Mouse (Mus musculus) cerebellum, postnatal 4 days (tissue): ENCODE results near the gene Gpr39.
"Not testable (repeated sequence)": the region's sequence is repeated elsewhere in the genome, so short reads cannot be mapped to it uniquely, and the experiment has no call there.

Source experiments
- DNase-seq, 2 experiments: peaks; one replicate each; pipeline ENCODE4 v3.0.0; 2022; ENCODE audit warnings: low spot score in 2 of 2, mixed read lengths in 1 of 2

Gpr39 gene

GRCm38 (mm10) chr1:125676790-125677273 is at the start of gene Gpr39:
Gpr39 (plus strand) TSS chr1:125676995.
- DNase-seq, result no peak

GRCm38 (mm10) chr1:125639501-125640253 is 37.1 kb upstream of the Gpr39 start:
- DNase-seq, result peak in 1 of 2 experiments; percentile 57

DNA sequence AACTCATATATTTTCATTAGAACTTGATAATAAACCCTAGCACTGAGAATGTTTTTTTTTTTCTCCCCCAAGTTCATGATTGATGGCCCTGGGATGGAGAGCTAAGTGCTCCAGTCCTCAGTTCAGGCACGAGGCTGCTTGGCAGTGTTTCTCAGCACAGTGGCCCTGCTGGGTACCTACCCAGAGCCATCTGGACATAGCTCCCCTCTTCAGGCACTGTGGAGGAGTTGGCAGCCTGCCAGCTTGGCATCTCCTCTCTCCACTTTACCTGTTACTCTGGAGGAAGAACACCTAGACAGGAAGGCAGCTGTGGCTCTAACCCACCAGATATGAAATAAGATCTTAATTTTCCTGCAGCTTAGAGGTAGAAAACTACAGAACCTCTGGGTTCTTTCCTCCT is 33.2 kb upstream of the Gpr39 start:
- DNase-seq, result peak in 1 of 2 experiments; percentile 54

DNA sequence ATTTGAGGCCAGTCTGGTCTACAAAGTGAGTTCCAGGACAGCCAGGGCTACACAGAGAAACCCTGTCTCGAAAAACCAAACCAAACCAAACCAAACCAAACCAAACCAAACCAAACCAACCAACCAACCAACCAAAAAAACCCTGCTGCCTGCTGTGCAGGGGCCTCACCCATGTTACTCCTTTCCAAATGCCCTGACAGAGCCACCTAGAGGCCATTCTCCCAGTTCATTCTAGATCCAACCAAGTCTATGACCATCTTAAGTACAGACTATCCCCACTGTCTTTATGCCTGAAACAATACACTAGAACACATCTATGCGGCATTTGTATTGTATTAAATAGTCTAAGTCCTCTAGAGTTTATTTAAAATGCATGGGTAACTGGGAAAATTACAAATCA is 30.0 kb upstream of the Gpr39 start:
- not testable (repeated sequence) for DNase-seq

- DNase-seq, result no peak
Observed at GRCm38 (mm10) chr1:125648011-125648410, 28.8 kb upstream of the Gpr39 start.

- DNase-seq, result no peak
Observed at GRCm38 (mm10) chr1:125649056-125649455, 27.7 kb upstream of the Gpr39 start.

- no peak for DNase-seq
Observed at GRCm38 (mm10) chr1:125652836-125653594, 23.8 kb upstream of the Gpr39 start.

- no peak for DNase-seq
Observed at GRCm38 (mm10) chr1:125657416-125657815, 19.4 kb upstream of the Gpr39 start.

DNA sequence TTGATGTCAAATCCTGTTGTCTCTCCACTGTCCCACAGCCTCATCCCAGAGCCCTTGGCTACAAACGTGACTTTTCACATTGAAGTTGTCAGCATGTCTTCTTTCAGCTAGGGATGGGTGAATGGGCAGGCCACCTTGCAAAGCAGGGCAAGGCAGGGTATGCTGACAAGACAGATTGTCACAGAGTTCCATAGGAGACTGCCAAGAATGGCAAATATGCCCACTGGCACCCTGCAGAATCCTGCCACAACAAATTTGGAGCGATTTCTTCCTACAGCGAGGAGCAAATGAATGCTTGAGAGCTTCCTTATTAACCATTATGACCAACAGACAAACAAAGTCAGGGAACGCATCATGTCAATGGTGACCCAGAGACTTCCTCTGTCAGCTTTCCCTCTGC is 16.6 kb upstream of the Gpr39 start:
- peak in 1 of 2 experiments; percentile 50 for DNase-seq

GRCm38 (mm10) chr1:125660901-125661300 is 15.9 kb upstream of the Gpr39 start:
- no peak for DNase-seq

- no peak for DNase-seq
Observed at GRCm38 (mm10) chr1:125662058-125662457, 14.7 kb upstream of the Gpr39 start.

DNA sequence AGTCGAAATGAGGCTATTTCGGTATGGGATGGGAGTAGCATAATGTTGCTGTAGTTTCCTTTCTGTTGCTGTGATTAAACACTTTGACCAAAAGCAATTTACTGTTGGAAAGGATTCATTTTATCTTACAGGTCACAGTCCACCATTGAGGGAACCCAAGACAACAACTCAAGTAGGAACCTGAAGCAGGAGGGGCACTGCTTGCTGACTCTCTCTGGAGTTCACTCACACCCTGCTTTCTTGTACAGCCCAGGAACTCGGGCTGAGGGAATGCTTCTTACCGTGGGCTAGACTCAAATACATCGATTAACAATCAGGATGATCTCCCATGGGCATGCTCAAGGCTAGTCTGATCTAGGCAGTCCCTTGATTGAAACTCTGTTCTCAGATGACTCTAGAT is 14.1 kb upstream of the Gpr39 start:
- DNase-seq, result no peak

DNA sequence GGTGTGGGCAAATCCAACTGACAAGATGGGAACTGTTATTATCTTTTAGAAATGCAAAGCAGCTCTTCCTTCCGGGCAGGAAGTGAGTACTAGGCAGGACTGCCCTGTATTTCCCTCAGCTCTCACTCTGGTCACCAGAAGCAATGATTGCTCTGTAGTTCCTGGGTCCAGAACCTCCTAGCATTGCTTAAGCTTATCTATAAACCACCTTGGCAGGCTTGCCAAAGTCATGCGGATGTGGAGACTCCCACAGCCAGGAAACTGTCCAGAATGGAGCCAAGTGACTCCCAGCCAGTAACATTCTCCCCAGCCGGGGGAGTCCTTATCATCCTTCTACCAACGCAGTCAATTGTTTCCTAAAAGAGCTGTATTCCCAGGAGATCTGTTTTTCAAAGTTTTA is 13.7 kb upstream of the Gpr39 start:
- no peak for DNase-seq

- DNase-seq, result no peak
Observed at GRCm38 (mm10) chr1:125665127-125665637, 11.6 kb upstream of the Gpr39 start.

GRCm38 (mm10) chr1:125669035-125669434 is 7.8 kb upstream of the Gpr39 start:
- no peak for DNase-seq

GRCm38 (mm10) chr1:125675186-125675585 is 1.6 kb upstream of the Gpr39 start:
- DNase-seq, result no peak

GRCm38 (mm10) chr1:125677286-125677685 is 491 bp downstream of the Gpr39 start:
- no peak for DNase-seq

GRCm38 (mm10) chr1:125679522-125680077 is 2.8 kb downstream of the Gpr39 start:
- DNase-seq, result no peak

DNA sequence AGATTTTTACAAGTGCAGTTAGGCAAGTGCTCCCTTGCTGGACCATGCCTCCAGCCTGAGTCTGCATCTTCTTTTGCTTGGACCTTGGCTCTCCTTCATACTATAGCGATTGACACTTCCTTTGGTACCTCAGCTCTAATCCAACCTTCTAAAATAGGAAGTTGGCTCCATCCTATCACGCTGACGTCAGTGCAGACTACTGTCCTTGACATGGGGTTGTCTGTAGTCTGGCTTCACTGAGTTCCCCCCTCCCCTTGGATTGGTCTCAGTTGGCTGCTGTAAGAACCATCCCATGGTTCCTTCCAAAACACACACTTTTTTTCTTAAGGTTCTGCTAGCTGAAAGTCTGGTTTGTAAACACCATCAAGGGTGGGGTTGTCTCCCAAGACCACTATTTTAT is 7.6 kb downstream of the Gpr39 start:
- DNase-seq, result no peak

GRCm38 (mm10) chr1:125685304-125685703 is 8.5 kb downstream of the Gpr39 start:
- no peak for DNase-seq

GRCm38 (mm10) chr1:125687701-125688420 is 11.1 kb downstream of the Gpr39 start:
- no peak for DNase-seq

DNA sequence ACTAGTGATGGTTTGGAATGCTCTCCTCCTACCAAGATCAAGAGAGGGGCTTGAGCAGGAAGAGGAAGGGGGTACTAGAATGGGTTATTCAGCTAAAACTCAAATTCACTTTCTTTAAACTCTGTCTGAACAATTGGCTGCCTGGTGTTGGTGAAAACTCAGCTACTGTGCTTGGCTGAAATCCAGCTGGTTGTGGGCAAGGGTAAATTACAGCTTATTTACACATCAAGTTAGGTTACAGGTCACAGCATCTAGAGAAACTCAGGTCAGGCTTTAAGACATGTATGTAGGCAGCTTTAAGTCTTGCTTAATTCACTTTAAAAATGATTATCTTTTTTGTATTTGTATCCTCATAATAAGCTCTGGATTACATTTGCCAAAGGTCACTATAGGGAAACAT is 16.7 kb downstream of the Gpr39 start:
- no peak for DNase-seq
